Mouse (Mus musculus) liver, embryonic 14.5 days (tissue): ENCODE data around the gene Hmgxb4.

Experiments
- CTCF ChIP-seq: IDR thresholded peaks from 2 replicates; pipeline ENCODE4 v1.5.1; 2016; ENCODE audit warnings: antibody characterized with exemption, low read depth, control low read depth
- EP300 ChIP-seq: IDR thresholded peaks from 2 replicates; pipeline ENCODE4 v1.6.1; 2016; ENCODE audit warnings: antibody characterized with exemption, low read depth

DNA sequence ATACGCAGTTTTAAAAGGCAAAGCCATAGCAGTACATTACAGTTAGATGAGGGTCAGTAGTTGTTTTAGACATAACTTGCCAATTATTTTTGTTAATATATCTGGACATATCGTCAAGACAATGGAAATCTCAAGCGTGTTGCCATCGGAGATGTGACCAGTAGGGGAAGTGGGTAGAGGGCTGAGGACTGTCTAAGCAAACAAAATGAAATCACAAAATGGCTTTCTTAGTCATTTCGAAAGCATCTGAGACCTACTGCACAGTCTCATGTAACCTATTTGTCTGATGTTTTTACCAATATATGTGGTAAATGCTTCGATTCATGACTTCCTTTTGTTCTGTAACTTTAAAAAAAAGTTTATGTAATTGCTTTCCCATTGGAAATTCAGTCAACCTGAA is 11.3 kb upstream of the Hmgxb4 start:
- TF ChIP-seq CTCF, result no peak
- TF ChIP-seq EP300, result no peak
